Mouse (Mus musculus) MEL (cell line): ENCODE data around the gene Znhit1. TPM values are rescaled to one million over a fixed set of nuclear protein-coding genes. Genes with fewer than 3 reads are reported as not detected.

Experiments used
- DNase-seq: peaks from one replicate; pipeline ENCODE4 v3.0.0; 2011; ENCODE audit warnings: low read depth, low spot score
- H3K27ac ChIP-seq: 2 replicates; pipeline ENCODE4 v1.5.1; 2012; ENCODE audit warnings: low read depth, mild to moderate bottlenecking, control low read depth, low read length, moderate library complexity; ENCODE audit not compliant: control insufficient read depth
- H3K27me3 ChIP-seq, 2 experiments: fragments of 150-350 bp in 1 of 2; sonication (generic) in 1 of 2; 2 replicates each; pipeline ENCODE4 v1.6.1; 2012; ENCODE audit warnings: low read length in 2 of 2, mild to moderate bottlenecking in 2 of 2, improper control_type of control experiment in 1 of 2, moderate library complexity in 1 of 2; ENCODE audit not compliant: insufficient read depth in 2 of 2, control insufficient read depth in 1 of 2
- H3K36me3 ChIP-seq, 2 experiments: 2 replicates each; pipeline ENCODE4 v1.6.1; 2012 to 2014; ENCODE audit warnings: low read length in 2 of 2, improper control_type of control experiment in 1 of 2, inconsistent platforms in 1 of 2, mild to moderate bottlenecking in 1 of 2; ENCODE audit not compliant: insufficient read depth in 2 of 2, control insufficient read depth in 1 of 2
- H3K4me1 ChIP-seq, 2 experiments: fragments of 150-350 bp in 1 of 2; sonication (generic) in 1 of 2; 2 replicates each; pipeline ENCODE4 v1.6.1; 2012; ENCODE audit warnings: low read length in 2 of 2, improper control_type of control experiment in 1 of 2, mild to moderate bottlenecking in 1 of 2; ENCODE audit not compliant: insufficient read depth in 2 of 2, control insufficient read depth in 1 of 2
- H3K4me3 ChIP-seq, 2 experiments: fragments of 150-350 bp in 1 of 2; sonication (generic) in 1 of 2; 2 replicates each; pipeline ENCODE4 v1.5.1; 2012; ENCODE audit warnings: low read depth in 2 of 2, low read length in 2 of 2, mild to moderate bottlenecking in 2 of 2, moderate library complexity in 2 of 2, control low read depth in 1 of 2, improper control_type of control experiment in 1 of 2; ENCODE audit not compliant: control insufficient read depth in 1 of 2, insufficient read depth in 1 of 2
- H3K79me2 ChIP-seq: 2 replicates; pipeline ENCODE4 v1.6.1; 2012; ENCODE audit warnings: mild to moderate bottlenecking, low read length, moderate library complexity; ENCODE audit not compliant: control insufficient read depth, poor library complexity, insufficient read depth
- H3K9ac ChIP-seq: 2 replicates; pipeline ENCODE4 v1.6.1; 2012; ENCODE audit warnings: low read depth, mild to moderate bottlenecking, control low read depth, low read length, moderate library complexity; ENCODE audit not compliant: control insufficient read depth, poor library complexity, severe bottlenecking
- H3K9me3 ChIP-seq: fragments of 150-350 bp; sonication (generic); replicated peaks from 2 replicates; pipeline ENCODE4 v1.6.1; 2012; ENCODE audit warnings: mild to moderate bottlenecking, low read length, improper control_type of control experiment, moderate library complexity; ENCODE audit not compliant: insufficient read depth
- CHD1 ChIP-seq: IDR thresholded peaks from 2 replicates; pipeline ENCODE4 v1.6.1; 2012; ENCODE audit warnings: low read depth, mild to moderate bottlenecking, inconsistent platforms, low read length, improper control_type of control experiment
- CTCF ChIP-seq, 3 experiments: IDR thresholded peaks in 2 of 3; conservative IDR thresholded peaks in 1 of 3; 2 replicates each; pipeline ENCODE4 v1.5.1; 2011 to 2012; ENCODE audit warnings: low read length in 3 of 3, low read depth in 2 of 3, mild to moderate bottlenecking in 2 of 3, improper control_type of control experiment in 1 of 3, inconsistent platforms in 1 of 3, mixed read lengths in 1 of 3, moderate library complexity in 1 of 3; ENCODE audit not compliant: control insufficient read depth in 1 of 3, insufficient read depth in 1 of 3, poor library complexity in 1 of 3, severe bottlenecking in 1 of 3
- ELF1 ChIP-seq: IDR thresholded peaks from 2 replicates; pipeline ENCODE4 v1.6.1; 2014; ENCODE audit warnings: low read depth, mild to moderate bottlenecking, inconsistent platforms, low read length, improper control_type of control experiment, moderate library complexity
- GATA1 ChIP-seq: IDR thresholded peaks from 2 replicates; pipeline ENCODE4 v1.6.1; 2011; ENCODE audit warnings: low read depth, low read length, improper control_type of control experiment
- HCFC1 ChIP-seq: IDR thresholded peaks from 2 replicates; pipeline ENCODE4 v1.6.1; 2012; ENCODE audit warnings: low read depth, mild to moderate bottlenecking, inconsistent platforms, low read length, improper control_type of control experiment, moderate library complexity
- MAZ ChIP-seq: IDR thresholded peaks from 2 replicates; pipeline ENCODE4 v1.6.1; 2012; ENCODE audit warnings: low read depth, mild to moderate bottlenecking, inconsistent platforms, low read length, improper control_type of control experiment
- MEF2A ChIP-seq: IDR thresholded peaks from 2 replicates; pipeline ENCODE4 v1.6.1; 2014; ENCODE audit warnings: low read depth, mild to moderate bottlenecking, inconsistent platforms, low read length, improper control_type of control experiment; ENCODE audit not compliant: poor library complexity, insufficient replicate concordance, severe bottlenecking; ENCODE audit errors: extremely low read depth
- MXI1 ChIP-seq: IDR thresholded peaks from 2 replicates; pipeline ENCODE4 v1.6.1; 2011; ENCODE audit warnings: mild to moderate bottlenecking, low read depth, low read length, improper control_type of control experiment
- MYB ChIP-seq: IDR thresholded peaks from 2 replicates; pipeline ENCODE4 v1.6.1; 2011; ENCODE audit warnings: mild to moderate bottlenecking, low read depth, low read length, improper control_type of control experiment
- MYC ChIP-seq: IDR thresholded peaks from 2 replicates; pipeline ENCODE4 v1.6.1; 2011; ENCODE audit warnings: low read depth, mild to moderate bottlenecking, low read length, improper control_type of control experiment, moderate library complexity
- POLR2AphosphoS2 ChIP-seq: IDR thresholded peaks from 2 replicates; pipeline ENCODE4 v1.6.1; 2011; ENCODE audit warnings: low read length, improper control_type of control experiment
- POLR2AphosphoS5 ChIP-seq: IDR thresholded peaks from 2 replicates; pipeline ENCODE4 v1.6.1; 2012; ENCODE audit warnings: low read depth, borderline replicate concordance, mild to moderate bottlenecking, inconsistent platforms, low read length, moderate library complexity, mixed read lengths
- TBP ChIP-seq: IDR thresholded peaks from 2 replicates; pipeline ENCODE4 v1.8.0; 2011; ENCODE audit warnings: low read depth, low read length, improper control_type of control experiment
- USF2 ChIP-seq, 2 experiments: IDR thresholded peaks; 2 replicates each; pipeline ENCODE4 v1.6.1; 2011 to 2012; ENCODE audit warnings: improper control_type of control experiment in 2 of 2, low read length in 2 of 2, borderline replicate concordance in 1 of 2, inconsistent platforms in 1 of 2, low read depth in 1 of 2, mild to moderate bottlenecking in 1 of 2; ENCODE audit not compliant: insufficient read depth in 1 of 2
- ZKSCAN1 ChIP-seq: IDR thresholded peaks from 2 replicates; pipeline ENCODE4 v1.6.1; 2012; ENCODE audit warnings: low read depth, mild to moderate bottlenecking, inconsistent platforms, low read length, improper control_type of control experiment, moderate library complexity
- ZMIZ1 ChIP-seq: IDR thresholded peaks from 2 replicates; pipeline ENCODE4 v1.6.1; 2012; ENCODE audit warnings: low read depth, mild to moderate bottlenecking, inconsistent platforms, low read length, improper control_type of control experiment, moderate library complexity
- polyA plus RNA-seq, 2 experiments: library from polyadenylated mRNA; stranded (reverse) in 1 of 2; unstranded in 1 of 2; fragments of >175 nt in 1 of 2; fragments of >200 nt in 1 of 2; gene quantifications; 2 replicates each; pipeline versions ENCODE4 v1.2.1 to v1.2.4; 2012; ENCODE audit warnings: low replicate concordance in 2 of 2, low read depth in 1 of 2; ENCODE audit not compliant: insufficient read length in 2 of 2, insufficient read depth in 1 of 2, missing spikeins in 1 of 2
- total RNA-seq: library from RNA; depleted of rRNA; stranded (reverse); fragments of 300-350 nt; gene quantifications from 2 replicates; pipeline ENCODE4 v1.2.3, GENCODE M21; 2012

Gene Znhit1
- total and polyA plus RNA-seq, 3 experiments, result 56.6 to 123 TPM; not detected in 1

GRCm38 (mm10) chr5:136943382-136943781 lies 44.4 kb downstream of the Znhit1 start:
- DNase-seq, result no peak
- Histone ChIP-seq H3K4me1 (no peaks in the 10 kb centered on the region), H3K9me3 (no peaks in the 10 kb centered on the region), H3K79me2 (no peaks in the 10 kb centered on the region), H3K9ac (no peak overlapping the region), H3K27ac (no peak overlapping the region)
- TF ChIP-seq POLR2AphosphoS2, result no peak
- no peak for TF ChIP-seq ELF1
- TF ChIP-seq MAZ, result no peak
- TF ChIP-seq MYC, result no peak
- no peak for TF ChIP-seq MYB
- TF ChIP-seq CTCF (IDR thresholded peaks at IDR 0.05 in 2 of 3, conservative IDR thresholded peaks at IDR 0.05 in 1 of 3; ENCODE audit: control insufficient read depth in 1 of 3, insufficient read depth in 1 of 3, low read depth in 2 of 3, low read length in 3 of 3, poor library complexity in 1 of 3, severe bottlenecking in 1 of 3), result no peak
- no peak for TF ChIP-seq ZKSCAN1
- TF ChIP-seq HCFC1, result no peak
- TF ChIP-seq GATA1, result no peak
- no peak for TF ChIP-seq MEF2A
- TF ChIP-seq POLR2AphosphoS5, result no peak
- TF ChIP-seq, all 39 proteins: peak for 0
- Histone ChIP-seq H3K36me3 (no peaks in the 10 kb centered on the region), H3K4me3 (no peak overlapping the region), H3K27me3 (no peaks in the 10 kb centered on the region)

DNA sequence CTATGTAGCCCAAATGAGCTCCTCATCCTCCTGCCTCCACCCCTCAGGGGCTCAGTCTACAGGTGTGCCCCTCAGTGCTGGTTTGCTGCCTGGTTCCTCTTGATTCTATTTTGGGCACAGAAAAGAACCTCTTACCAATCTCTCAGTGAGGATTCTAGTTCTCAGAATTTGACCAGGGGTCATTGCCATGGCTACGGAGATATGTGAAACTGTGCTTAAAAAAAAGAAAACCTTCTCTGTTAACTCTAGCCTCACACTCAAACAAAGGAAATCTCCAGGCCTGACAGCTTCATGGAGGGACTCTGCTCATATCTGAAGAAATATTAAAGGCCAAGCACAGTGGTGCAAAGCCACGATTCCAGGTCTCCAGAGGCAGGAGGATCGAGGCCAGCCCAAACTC lies 45.0 kb downstream of the Znhit1 start:
- TF ChIP-seq CHD1, result no peak
- TF ChIP-seq USF2 (IDR thresholded peaks at IDR 0.05; ENCODE audit: borderline replicate concordance in 1 of 2, insufficient read depth in 1 of 2, low read depth in 1 of 2, low read length in 2 of 2), result no peak
- TF ChIP-seq MXI1, result no peak
- no peak for TF ChIP-seq TBP
- no peak for TF ChIP-seq ZMIZ1
- no peaks in the 10 kb centered on the region for H3K4me1 ChIP-seq
- no peaks in the 10 kb centered on the region for H3K27me3 ChIP-seq
- H3K36me3 ChIP-seq, result no peaks in the 10 kb centered on the region; a peak in 1 of 4 replicates
- no peak for DNase-seq
- no peaks in the 10 kb centered on the region for H3K9me3 ChIP-seq
- H3K79me2 ChIP-seq, result no peaks in the 10 kb centered on the region
- no peak overlapping the region for H3K27ac ChIP-seq
- H3K4me3 ChIP-seq, result no peak overlapping the region
- no peak overlapping the region for H3K9ac ChIP-seq
